Comparison of ENCODE assay signal across 8 mouse cellular contexts in the genomic region with DNA sequence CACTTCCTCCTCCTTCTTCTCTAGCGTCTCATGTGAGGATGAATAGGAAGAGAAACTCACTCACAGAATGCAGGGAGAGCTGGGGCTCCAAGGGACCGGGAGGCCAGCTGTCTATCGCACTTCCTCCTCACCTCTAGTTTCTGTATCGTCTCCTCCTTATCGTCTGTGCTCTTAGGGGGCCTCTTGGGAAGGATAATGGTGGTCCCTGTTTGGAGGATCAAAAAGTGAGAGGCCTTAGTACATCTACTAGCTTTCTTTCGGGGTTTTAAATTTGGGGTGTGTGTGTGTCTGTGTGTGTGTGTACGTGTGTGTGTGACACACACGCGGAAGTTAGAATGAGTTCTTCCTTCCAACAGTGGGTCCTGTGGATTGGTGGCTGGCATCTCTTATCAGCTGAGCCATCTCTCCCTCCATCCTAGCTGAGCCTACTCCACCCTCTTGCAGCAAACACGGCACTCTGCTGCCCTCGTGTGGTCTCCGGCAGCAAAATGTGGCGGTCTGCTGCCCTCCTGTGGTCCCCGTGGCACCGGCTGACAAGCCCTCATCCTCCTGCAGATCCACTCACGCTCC. TPM values are rescaled to one million over a fixed set of nuclear protein-coding genes. Genes with fewer than 3 reads are reported as not detected.
A peak's percentile ranks its signal among the peaks of the same experiment; 100 is the strongest.
DNase-seq lines count a peak whose midpoint lies in the region; ATAC-seq and TF ChIP-seq lines count a peak whose summit lies in the region.

No protein-coding gene starts in this region.

- 7% methylated on average over 16 of the region's 16 CpGs for WGBS in heart, embryonic 10.5 days
- WGBS in kidney, embryonic 15.5 days: 8% methylated on average over 16 of the region's 16 CpGs

- no peaks in the 10 kb centered on the region for H3K9me3 ChIP-seq in heart, embryonic 10.5 days
- no peaks in the 10 kb centered on the region for H3K9me3 ChIP-seq in kidney, embryonic 15.5 days (replicated peaks)

- H3K4me3 ChIP-seq in bone marrow macrophage, adult 2 months (ENCODE audit: insufficient read depth, low read length): peak overlapping the region; percentile 51
- H3K4me3 ChIP-seq in embryonic fibroblast, embryonic 13.5 days (ENCODE audit: insufficient read depth, low read length): no peak overlapping the region
- peak overlapping the region; percentile 51 for H3K4me3 ChIP-seq in heart, embryonic 10.5 days
- peak overlapping the region; percentile 26 for H3K4me3 ChIP-seq in kidney, embryonic 15.5 days (replicated peaks)

- TF ChIP-seq POLR2A in bone marrow macrophage, adult 2 months (IDR thresholded peaks at IDR 0.05; ENCODE audit: borderline replicate concordance, low read depth, low read length): no peak
- no peak for TF ChIP-seq POLR2A in embryonic fibroblast, embryonic 13.5 days (IDR thresholded peaks at IDR 0.05; ENCODE audit: low read depth, low read length)

- TF ChIP-seq CTCF in bone marrow macrophage, adult 2 months (IDR thresholded peaks at IDR 0.05; ENCODE audit: low read depth, low read length): peak; percentile 100
- peak; percentile 100 for TF ChIP-seq CTCF in embryonic fibroblast, embryonic 13.5 days (IDR thresholded peaks at IDR 0.05; ENCODE audit: borderline replicate concordance, insufficient read depth, low read length)

- H3K9ac ChIP-seq in kidney, embryonic 15.5 days: peak overlapping the region; percentile 45; the same call in 1 of the 2 replicates

- H3K4me1 ChIP-seq in bone marrow macrophage, adult 2 months (ENCODE audit: control insufficient read depth, insufficient read depth, low read length): peaks cover 33% of the 10 kb centered on the region
- H3K4me1 ChIP-seq in embryonic fibroblast, embryonic 13.5 days (ENCODE audit: control insufficient read depth, insufficient read depth, low read length): peaks cover 9% of the 10 kb centered on the region
- H3K4me1 ChIP-seq in heart, embryonic 10.5 days: peaks cover 56% of the 10 kb centered on the region
- H3K4me1 ChIP-seq in kidney, embryonic 15.5 days: peaks cover 47% of the 10 kb centered on the region

- peak; percentile 93 for DNase-seq in B cell, adult 2 months
- peak; percentile 94 for DNase-seq in heart, embryonic 10.5 days (ENCODE audit: low spot score)
- DNase-seq in liver: peak; percentile 89
- peak; percentile 73 to 84 for DNase-seq in monocyte, adult 2 months (ENCODE audit: low read depth in 1 of 2, low spot score in 2 of 2)
- peak; percentile 78 to 85 for DNase-seq in spleen, postnatal 14 days (ENCODE audit: low spot score in 2 of 2)

- no peak for ATAC-seq in kidney, embryonic 15.5 days (replicated peaks; ENCODE audit: low FRiP score)

- peaks cover 3% of the 10 kb centered on the region; the same call in 1 of the 2 replicates for H3K36me3 ChIP-seq in heart, embryonic 10.5 days
- H3K36me3 ChIP-seq in kidney, embryonic 15.5 days: no peaks in the 10 kb centered on the region

- H3K4me2 ChIP-seq in kidney, embryonic 15.5 days: peak overlapping the region; percentile 59

- no peaks in the 10 kb centered on the region for H3K27me3 ChIP-seq in heart, embryonic 10.5 days (ENCODE audit: insufficient read depth, poor library complexity, severe bottlenecking)
- H3K27me3 ChIP-seq in kidney, embryonic 15.5 days: peaks cover 5% of the 10 kb centered on the region; the same call in 1 of the 2 replicates

- H3K27ac ChIP-seq in bone marrow macrophage, adult 2 months (ENCODE audit: insufficient read depth, low read depth, low read length): peak overlapping the region; percentile 91
- H3K27ac ChIP-seq in embryonic fibroblast, embryonic 13.5 days (ENCODE audit: insufficient read depth, low read length): no peak overlapping the region
- H3K27ac ChIP-seq in heart, embryonic 10.5 days: peak overlapping the region; percentile 81
- peak overlapping the region; percentile 43 for H3K27ac ChIP-seq in kidney, embryonic 15.5 days

RNA-seq across cellular contexts. Expression of gene Gm16253, which starts 3.2 kb away (rescaled TPM):
- not detected in 2 replicates for polyA plus RNA-seq in bone marrow macrophage, adult 2 months (2012; ENCODE audit: insufficient read depth, insufficient read length, missing spikeins)
- polyA plus RNA-seq in embryonic fibroblast, embryonic 13.5 days (2011; ENCODE audit: insufficient read length, low read depth, missing spikeins): not detected in 2 replicates
- 0.88 and 2.8 TPM in 2 replicates for polyA plus RNA-seq in heart, embryonic 10.5 days (2016; fragmentation: Nextera tagmentation; extraction: Ambion mirVana)
- 2.1 TPM in 2 replicates for polyA plus RNA-seq in kidney, embryonic 15.5 days (2015; fragmentation: Nextera tagmentation; extraction: Ambion mirVana)

RNA-seq across cellular contexts. Expression of gene Polr3gl, which starts 14.0 kb away (rescaled TPM):
- 111 and 129 TPM in 2 replicates for polyA plus RNA-seq in bone marrow macrophage, adult 2 months (2012; ENCODE audit: insufficient read depth, insufficient read length, missing spikeins)
- 23.2 and 30.6 TPM in 2 replicates for polyA plus RNA-seq in embryonic fibroblast, embryonic 13.5 days (2011; ENCODE audit: insufficient read length, low read depth, missing spikeins)
- 37.1 and 37.2 TPM in 2 replicates for polyA plus RNA-seq in heart, embryonic 10.5 days (2016; fragmentation: Nextera tagmentation; extraction: Ambion mirVana)
- polyA plus RNA-seq in kidney, embryonic 15.5 days (2015; fragmentation: Nextera tagmentation; extraction: Ambion mirVana): 38.1 and 39.8 TPM in 2 replicates

RNA-seq across cellular contexts. Expression of gene Ankrd34a, which starts 16.5 kb away (rescaled TPM):
- 0.28 TPM in 1 of 2 replicates, not detected in the other for polyA plus RNA-seq in bone marrow macrophage, adult 2 months (2012; ENCODE audit: insufficient read depth, insufficient read length, missing spikeins)
- polyA plus RNA-seq in embryonic fibroblast, embryonic 13.5 days (2011; ENCODE audit: insufficient read length, low read depth, missing spikeins): 5.1 and 7.4 TPM in 2 replicates
- polyA plus RNA-seq in heart, embryonic 10.5 days (2016; fragmentation: Nextera tagmentation; extraction: Ambion mirVana): 6.8 and 10.4 TPM in 2 replicates
- 1.8 and 2.8 TPM in 2 replicates for polyA plus RNA-seq in kidney, embryonic 15.5 days (2015; fragmentation: Nextera tagmentation; extraction: Ambion mirVana)

RNA-seq across cellular contexts. Expression of gene Lix1l, which starts 21.0 kb away (rescaled TPM):
- polyA plus RNA-seq in bone marrow macrophage, adult 2 months (2012; ENCODE audit: insufficient read depth, insufficient read length, missing spikeins): 21.8 and 23.4 TPM in 2 replicates
- polyA plus RNA-seq in embryonic fibroblast, embryonic 13.5 days (2011; ENCODE audit: insufficient read length, low read depth, missing spikeins): 109 and 123 TPM in 2 replicates
- polyA plus RNA-seq in heart, embryonic 10.5 days (2016; fragmentation: Nextera tagmentation; extraction: Ambion mirVana): 4.7 and 4.8 TPM in 2 replicates
- polyA plus RNA-seq in kidney, embryonic 15.5 days (2015; fragmentation: Nextera tagmentation; extraction: Ambion mirVana): 6.5 and 8.0 TPM in 2 replicates

RNA-seq across cellular contexts. Expression of gene Txnip, which starts 22.2 kb away (rescaled TPM):
- polyA plus RNA-seq in bone marrow macrophage, adult 2 months (2012; ENCODE audit: insufficient read depth, insufficient read length, missing spikeins): 868 and 944 TPM in 2 replicates
- 37.6 and 98.8 TPM in 2 replicates for polyA plus RNA-seq in embryonic fibroblast, embryonic 13.5 days (2011; ENCODE audit: insufficient read length, low read depth, missing spikeins)
- 59.9 and 75.5 TPM in 2 replicates for polyA plus RNA-seq in heart, embryonic 10.5 days (2016; fragmentation: Nextera tagmentation; extraction: Ambion mirVana)
- polyA plus RNA-seq in kidney, embryonic 15.5 days (2015; fragmentation: Nextera tagmentation; extraction: Ambion mirVana): 144 and 153 TPM in 2 replicates
